Mouse (Mus musculus) erythroblast, adult 5-6 weeks (primary cell): ENCODE measurements around the gene Avpr1b. TPM values are rescaled to one million over a fixed set of nuclear protein-coding genes. Genes with fewer than 3 reads are reported as not detected.

Experiments used
- ATAC-seq: replicated peaks from 2 replicates; pipeline ENCODE4 v1.8.0; 2016; ENCODE audit warnings: moderate number of reproducible peaks, mild to moderate bottlenecking, moderate TSS enrichment, inconsistent platforms; ENCODE audit not compliant: poor library complexity, low FRiP score, severe bottlenecking
- total RNA-seq, 2 experiments: library from RNA; stranded (forward) in 1 of 2; stranded (reverse) in 1 of 2; fragments of 150-400 nt in 1 of 2; fragments of 200-764, 138-1000 nt in 1 of 2; gene quantifications; 2 replicates each; pipeline versions ENCODE4 v1.2.3 to v1.2.4; 2015 to 2017; ENCODE audit warnings: low replicate concordance in 2 of 2

Gene Avpr1b
- total RNA-seq, 2 experiments from 2014 or later, result not detected

- peak; percentile 41 for ATAC-seq
Measured at GRCm38 (mm10) chr1:131660716-131661472, 61.9 kb downstream of the Avpr1b start.

Other genes starting within 250 kb of the Avpr1b start
- gene Srgap2, start 71.9 kb upstream of the Avpr1b start, total RNA-seq (2015; ENCODE audit: low replicate concordance), result 16.7 and 20.7 TPM in 2 replicates
- 9.9 and 16.5 TPM in 2 replicates for gene Srgap2, start 71.9 kb upstream of the Avpr1b start, total RNA-seq (2017; ENCODE audit: low replicate concordance)
- 3.1 TPM in 1 of 2 replicates, not detected in the other for gene Fam72a, start 71.3 kb upstream of the Avpr1b start, total RNA-seq (2015; ENCODE audit: low replicate concordance)
- 0.43 TPM in 1 of 2 replicates, not detected in the other for gene Fam72a, start 71.3 kb upstream of the Avpr1b start, total RNA-seq (2017; ENCODE audit: low replicate concordance)
- 1,800 and 1,836 TPM in 2 replicates for gene Ctse, start 39.1 kb downstream of the Avpr1b start, total RNA-seq (2015; ENCODE audit: low replicate concordance)
- 1,272 and 1,472 TPM in 2 replicates for gene Ctse, start 39.1 kb downstream of the Avpr1b start, total RNA-seq (2017; ENCODE audit: low replicate concordance)
- 0.58 and 1.0 TPM in 2 replicates for gene Rab7b, start 89.5 kb downstream of the Avpr1b start, total RNA-seq (2015; ENCODE audit: low replicate concordance)
- 2.6 and 7.2 TPM in 2 replicates for gene Rab7b, start 89.5 kb downstream of the Avpr1b start, total RNA-seq (2017; ENCODE audit: low replicate concordance)
- not detected in 2 replicates for gene Slc26a9, start 144.8 kb downstream of the Avpr1b start, total RNA-seq (2015; ENCODE audit: low replicate concordance)
- gene Slc26a9, start 144.8 kb downstream of the Avpr1b start, total RNA-seq (2017; ENCODE audit: low replicate concordance), result not detected in 2 replicates
- not detected in 2 replicates for gene Pm20d1, start 198.1 kb downstream of the Avpr1b start, total RNA-seq (2015; ENCODE audit: low replicate concordance)
- not detected in 2 replicates for gene Pm20d1, start 198.1 kb downstream of the Avpr1b start, total RNA-seq (2017; ENCODE audit: low replicate concordance)
- gene Slc41a1, start 228.3 kb downstream of the Avpr1b start, total RNA-seq (2015; ENCODE audit: low replicate concordance), result 0.96 and 1.3 TPM in 2 replicates
- gene Slc41a1, start 228.3 kb downstream of the Avpr1b start, total RNA-seq (2017; ENCODE audit: low replicate concordance), result 0.56 TPM in 1 of 2 replicates, not detected in the other